Mouse (Mus musculus): ENCODE data around the gene Camta1.

Camta1 gene

GRCm38 (mm10) chr4:151739348-151739956, 122.2 kb downstream of the Camta1 start:
- no peak for TF ChIP-seq GATA4 (IDR thresholded peaks at IDR 0.05; ENCODE audit: insufficient replicate concordance, low read length)

- TF ChIP-seq GATA4 (IDR thresholded peaks at IDR 0.05; ENCODE audit: insufficient replicate concordance, low read length) = no peak
These were observed 122.8 kb downstream of the Camta1 start for GRCm38 (mm10) chr4:151738875-151739274.

- no peak for TF ChIP-seq GATA4 (IDR thresholded peaks at IDR 0.05; ENCODE audit: insufficient replicate concordance, low read length)
These were observed 123.4 kb downstream of the Camta1 start for GRCm38 (mm10) chr4:151738280-151738679.

GRCm38 (mm10) chr4:151732668-151733067, 129.0 kb downstream of the Camta1 start:
- no peak for TF ChIP-seq GATA4 (IDR thresholded peaks at IDR 0.05; ENCODE audit: insufficient replicate concordance, low read length)

- no peak for TF ChIP-seq GATA4 (IDR thresholded peaks at IDR 0.05; ENCODE audit: insufficient replicate concordance, low read length)
These were observed 131.5 kb downstream of the Camta1 start for GRCm38 (mm10) chr4:151730037-151730759.

GRCm38 (mm10) chr4:151729116-151729515, 132.6 kb downstream of the Camta1 start:
- no peak for TF ChIP-seq GATA4 (IDR thresholded peaks at IDR 0.05; ENCODE audit: insufficient replicate concordance, low read length)

- no peak for TF ChIP-seq GATA4 (IDR thresholded peaks at IDR 0.05; ENCODE audit: insufficient replicate concordance, low read length)
These were observed 133.1 kb downstream of the Camta1 start for GRCm38 (mm10) chr4:151728391-151729065.

- TF ChIP-seq GATA4 (IDR thresholded peaks at IDR 0.05; ENCODE audit: insufficient replicate concordance, low read length) = no peak
These were observed 135.3 kb downstream of the Camta1 start for GRCm38 (mm10) chr4:151726396-151726795.

- TF ChIP-seq GATA4 (IDR thresholded peaks at IDR 0.05; ENCODE audit: insufficient replicate concordance, low read length) = no peak
These were observed 136.8 kb downstream of the Camta1 start for GRCm38 (mm10) chr4:151724897-151725296.

GRCm38 (mm10) chr4:151720722-151721467, 140.8 kb downstream of the Camta1 start:
- TF ChIP-seq GATA4 (IDR thresholded peaks at IDR 0.05; ENCODE audit: insufficient replicate concordance, low read length) = no peak

GRCm38 (mm10) chr4:151718866-151719475, 142.7 kb downstream of the Camta1 start:
- TF ChIP-seq GATA4 (IDR thresholded peaks at IDR 0.05; ENCODE audit: insufficient replicate concordance, low read length) = no peak

- no peak for TF ChIP-seq GATA4 (IDR thresholded peaks at IDR 0.05; ENCODE audit: insufficient replicate concordance, low read length)
These were observed 143.8 kb downstream of the Camta1 start for GRCm38 (mm10) chr4:151717864-151718263.

GRCm38 (mm10) chr4:151713714-151714113, 148.0 kb downstream of the Camta1 start:
- no peak for TF ChIP-seq GATA4 (IDR thresholded peaks at IDR 0.05; ENCODE audit: insufficient replicate concordance, low read length)

GRCm38 (mm10) chr4:151711406-151711805, 150.3 kb downstream of the Camta1 start:
- TF ChIP-seq GATA4 (IDR thresholded peaks at IDR 0.05; ENCODE audit: insufficient replicate concordance, low read length) = no peak

GRCm38 (mm10) chr4:151710522-151710921, 151.2 kb downstream of the Camta1 start:
- no peak for TF ChIP-seq GATA4 (IDR thresholded peaks at IDR 0.05; ENCODE audit: insufficient replicate concordance, low read length)
